Mouse (Mus musculus): ENCODE data around the gene Olfr44. TPM values are rescaled to one million over a fixed set of nuclear protein-coding genes. Genes with fewer than 3 reads are reported as not detected.

Gene Olfr44
- total and polyA plus RNA-seq, 3 experiments = not detected

DNA sequence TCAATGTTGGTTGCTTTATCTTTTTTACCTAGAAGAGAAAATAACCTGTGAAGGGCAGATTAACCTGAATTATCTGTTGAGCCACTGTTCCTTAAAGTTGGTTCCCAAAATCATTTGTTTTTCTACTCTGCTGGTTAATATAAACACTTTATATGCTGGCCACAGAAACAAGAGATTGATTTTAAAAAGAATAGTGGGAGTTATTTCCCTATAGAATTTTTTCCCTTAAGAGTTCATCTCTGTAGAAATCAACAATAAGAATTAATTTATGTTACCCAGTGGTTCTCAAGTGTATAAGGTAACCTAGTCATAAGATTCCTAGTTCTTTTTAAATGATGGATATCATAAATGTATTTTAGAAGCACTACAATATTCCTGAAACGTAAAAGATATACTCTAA is 22.0 kb downstream of the Olfr44 start, which contains the start of gene Olfr955:
Gene Olfr955 (minus strand): TSS at position 101 of the 400 bp plus-strand sequence.
- Histone ChIP-seq H3K27ac (ENCODE audit: control insufficient read depth, low read depth, low read length) (no peak within 1 kb of the TSS), H3K79me2 (ENCODE audit: control insufficient read depth, insufficient read depth, low read length, poor library complexity) (no peaks in the 10 kb centered on the region), H3K36me3 (ENCODE audit: control insufficient read depth in 1 of 2, insufficient read depth in 2 of 2, low read length in 2 of 2) (no peaks in the 10 kb centered on the region), H3K9ac (ENCODE audit: control insufficient read depth, low read depth, low read length, poor library complexity, severe bottlenecking) (no peak within 1 kb of the TSS), H3K4me3 (ENCODE audit: control insufficient read depth in 1 of 2, insufficient read depth in 1 of 2, low read depth in 2 of 2, low read length in 2 of 2) (no peak within 1 kb of the TSS), H3K27me3 (ENCODE audit: control insufficient read depth in 1 of 2, insufficient read depth in 2 of 2, low read length in 2 of 2) (no peaks in the 10 kb centered on the region), H3K4me1 (ENCODE audit: control insufficient read depth in 1 of 2, insufficient read depth in 2 of 2, low read length in 2 of 2) (no peaks in the 10 kb centered on the region), H3K9me3 (replicated peaks; ENCODE audit: insufficient read depth, low read length) (no peaks in the 10 kb centered on the region)
- TF ChIP-seq CHD2 (IDR thresholded peaks at IDR 0.05; ENCODE audit: low read length) (no peak), USF2 (IDR thresholded peaks at IDR 0.05; ENCODE audit: borderline replicate concordance in 1 of 2, insufficient read depth in 1 of 2, low read depth in 1 of 2, low read length in 2 of 2) (no peak), SMC3 (IDR thresholded peaks at IDR 0.05; ENCODE audit: low read depth, low read length) (no peak), RCOR1 (IDR thresholded peaks at IDR 0.05; ENCODE audit: low read depth, low read length) (no peak), ZMIZ1 (IDR thresholded peaks at IDR 0.05; ENCODE audit: low read depth, low read length) (no peak), TCF12 (IDR thresholded peaks at IDR 0.05; ENCODE audit: low read depth, low read length) (no peak)
- no peak for DNase-seq (ENCODE audit: low read depth, low spot score)

DNA sequence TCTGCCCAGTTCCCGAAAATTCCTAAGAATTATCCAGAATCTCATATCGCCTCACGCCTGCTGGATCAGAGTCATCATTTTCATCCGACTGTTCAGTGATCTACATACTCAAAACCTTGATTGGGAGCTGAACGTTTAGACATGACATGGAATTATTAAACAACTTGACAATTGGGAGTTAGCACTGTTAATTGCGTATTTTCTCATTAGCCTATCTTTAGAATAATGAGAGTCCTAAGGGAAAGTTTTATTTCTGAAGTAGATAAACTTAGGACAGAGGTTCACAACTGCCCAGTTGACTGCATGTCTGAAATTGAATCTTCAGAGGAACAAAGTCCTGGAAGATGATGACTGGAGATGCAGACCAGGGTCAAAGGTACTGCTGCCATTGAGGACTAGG is 37.4 kb downstream of the Olfr44 start, which contains the start of gene Olfr954:
Gene Olfr954 (plus strand): TSS at position 301 of the 400 bp plus-strand sequence.
- H3K79me2 ChIP-seq (ENCODE audit: control insufficient read depth, insufficient read depth, low read length, poor library complexity) = no peaks in the 10 kb centered on the region
- no peak for DNase-seq (ENCODE audit: low read depth, low spot score)
- H3K4me1 ChIP-seq (ENCODE audit: control insufficient read depth in 1 of 2, insufficient read depth in 2 of 2, low read length in 2 of 2) = no peaks in the 10 kb centered on the region
- H3K36me3 ChIP-seq (ENCODE audit: control insufficient read depth in 1 of 2, insufficient read depth in 2 of 2, low read length in 2 of 2) = no peaks in the 10 kb centered on the region
- no peak within 1 kb of the TSS for H3K9ac ChIP-seq (ENCODE audit: control insufficient read depth, low read depth, low read length, poor library complexity, severe bottlenecking)
- H3K9me3 ChIP-seq (replicated peaks; ENCODE audit: insufficient read depth, low read length) = no peaks in the 10 kb centered on the region
- no peak within 1 kb of the TSS for H3K4me3 ChIP-seq (ENCODE audit: control insufficient read depth in 1 of 2, insufficient read depth in 1 of 2, low read depth in 2 of 2, low read length in 2 of 2)
- H3K27ac ChIP-seq (ENCODE audit: control insufficient read depth, low read depth, low read length) = no peak within 1 kb of the TSS
- TF ChIP-seq ELF1 (IDR thresholded peaks at IDR 0.05; ENCODE audit: low read depth, low read length) (no peak), ZKSCAN1 (IDR thresholded peaks at IDR 0.05; ENCODE audit: low read depth, low read length) (no peak), MAZ (IDR thresholded peaks at IDR 0.05; ENCODE audit: low read depth, low read length) (no peak), MXI1 (IDR thresholded peaks at IDR 0.05; ENCODE audit: low read depth, low read length) (no peak), JUND (IDR thresholded peaks at IDR 0.05; ENCODE audit: low read depth, low read length) (no peak), ZMIZ1 (IDR thresholded peaks at IDR 0.05; ENCODE audit: low read depth, low read length) (no peak), E2F4 (IDR thresholded peaks at IDR 0.05; ENCODE audit: borderline replicate concordance, low read depth, low read length) (no peak), UBTF (IDR thresholded peaks at IDR 0.05; ENCODE audit: borderline replicate concordance, insufficient read depth, low read depth, low read length) (no peak)
- H3K27me3 ChIP-seq (ENCODE audit: control insufficient read depth in 1 of 2, insufficient read depth in 2 of 2, low read length in 2 of 2) = no peaks in the 10 kb centered on the region

Other genes with a start within 250 kb of the Olfr44 start
- not detected in 2 replicates for gene Olfr1537, start 244.0 kb downstream of the Olfr44 start, total RNA-seq (2012; rRNA removed)
- gene Olfr1537, start 244.0 kb downstream of the Olfr44 start, polyA plus RNA-seq (2012; ENCODE audit: insufficient read depth in 1 of 2, insufficient read length in 2 of 2, low read depth in 1 of 2, low replicate concordance in 2 of 2, missing spikeins in 1 of 2) = not detected
- not detected in 2 replicates for gene Olfr945, start 217.2 kb downstream of the Olfr44 start, total RNA-seq (2012; rRNA removed)
- not detected for gene Olfr945, start 217.2 kb downstream of the Olfr44 start, polyA plus RNA-seq (2012; ENCODE audit: insufficient read depth in 1 of 2, insufficient read length in 2 of 2, low read depth in 1 of 2, low replicate concordance in 2 of 2, missing spikeins in 1 of 2)
- gene Olfr948, start 167.9 kb downstream of the Olfr44 start, total RNA-seq (2012; rRNA removed) = not detected in 2 replicates
- gene Olfr948, start 167.9 kb downstream of the Olfr44 start, polyA plus RNA-seq (2012; ENCODE audit: insufficient read depth in 1 of 2, insufficient read length in 2 of 2, low read depth in 1 of 2, low replicate concordance in 2 of 2, missing spikeins in 1 of 2) = not detected
- not detected in 2 replicates for gene Olfr951, start 106.6 kb downstream of the Olfr44 start, total RNA-seq (2012; rRNA removed)
- not detected for gene Olfr951, start 106.6 kb downstream of the Olfr44 start, polyA plus RNA-seq (2012; ENCODE audit: insufficient read depth in 1 of 2, insufficient read length in 2 of 2, low read depth in 1 of 2, low replicate concordance in 2 of 2, missing spikeins in 1 of 2)
- gene Olfr952, start 66.8 kb downstream of the Olfr44 start, total RNA-seq (2012; rRNA removed) = not detected in 2 replicates
- gene Olfr952, start 66.8 kb downstream of the Olfr44 start, polyA plus RNA-seq (2012; ENCODE audit: insufficient read depth in 1 of 2, insufficient read length in 2 of 2, low read depth in 1 of 2, low replicate concordance in 2 of 2, missing spikeins in 1 of 2) = not detected
- not detected in 2 replicates for gene Olfr954, start 37.3 kb downstream of the Olfr44 start, total RNA-seq (2012; rRNA removed)
- gene Olfr954, start 37.3 kb downstream of the Olfr44 start, polyA plus RNA-seq (2012; ENCODE audit: insufficient read depth in 1 of 2, insufficient read length in 2 of 2, low read depth in 1 of 2, low replicate concordance in 2 of 2, missing spikeins in 1 of 2) = not detected
- not detected in 2 replicates for gene Olfr955, start 22.1 kb downstream of the Olfr44 start, total RNA-seq (2012; rRNA removed)
- not detected for gene Olfr955, start 22.1 kb downstream of the Olfr44 start, polyA plus RNA-seq (2012; ENCODE audit: insufficient read depth in 1 of 2, insufficient read length in 2 of 2, low read depth in 1 of 2, low replicate concordance in 2 of 2, missing spikeins in 1 of 2)
- not detected in 2 replicates for gene Olfr957, start 21.8 kb upstream of the Olfr44 start, total RNA-seq (2012; rRNA removed)
- gene Olfr957, start 21.8 kb upstream of the Olfr44 start, polyA plus RNA-seq (2012; ENCODE audit: insufficient read depth in 1 of 2, insufficient read length in 2 of 2, low read depth in 1 of 2, low replicate concordance in 2 of 2, missing spikeins in 1 of 2) = not detected
- not detected in 2 replicates for gene Olfr958, start 60.1 kb upstream of the Olfr44 start, total RNA-seq (2012; rRNA removed)
- not detected for gene Olfr958, start 60.1 kb upstream of the Olfr44 start, polyA plus RNA-seq (2012; ENCODE audit: insufficient read depth in 1 of 2, insufficient read length in 2 of 2, low read depth in 1 of 2, low replicate concordance in 2 of 2, missing spikeins in 1 of 2)
- gene Olfr959, start 81.6 kb upstream of the Olfr44 start, total RNA-seq (2012; rRNA removed) = not detected in 2 replicates
- gene Olfr959, start 81.6 kb upstream of the Olfr44 start, polyA plus RNA-seq (2012; ENCODE audit: insufficient read depth in 1 of 2, insufficient read length in 2 of 2, low read depth in 1 of 2, low replicate concordance in 2 of 2, missing spikeins in 1 of 2) = not detected
- not detected in 2 replicates for gene AW551984, start 110.4 kb upstream of the Olfr44 start, total RNA-seq (2012; rRNA removed)
- not detected for gene AW551984, start 110.4 kb upstream of the Olfr44 start, polyA plus RNA-seq (2012; ENCODE audit: insufficient read depth in 1 of 2, insufficient read length in 2 of 2, low read depth in 1 of 2, low replicate concordance in 2 of 2, missing spikeins in 1 of 2)
- gene Olfr148, start 116.7 kb upstream of the Olfr44 start, total RNA-seq (2012; rRNA removed) = not detected in 2 replicates
- gene Olfr148, start 116.7 kb upstream of the Olfr44 start, polyA plus RNA-seq (2012; ENCODE audit: insufficient read depth in 1 of 2, insufficient read length in 2 of 2, low read depth in 1 of 2, low replicate concordance in 2 of 2, missing spikeins in 1 of 2) = not detected
- gene Olfr960, start 127.4 kb upstream of the Olfr44 start, total RNA-seq (2012; rRNA removed) = not detected in 2 replicates
- gene Olfr960, start 127.4 kb upstream of the Olfr44 start, polyA plus RNA-seq (2012; ENCODE audit: insufficient read depth in 1 of 2, insufficient read length in 2 of 2, low read depth in 1 of 2, low replicate concordance in 2 of 2, missing spikeins in 1 of 2) = not detected
- gene Olfr961, start 151.1 kb upstream of the Olfr44 start, total RNA-seq (2012; rRNA removed) = not detected in 2 replicates
- gene Olfr961, start 151.1 kb upstream of the Olfr44 start, polyA plus RNA-seq (2012; ENCODE audit: insufficient read depth in 1 of 2, insufficient read length in 2 of 2, low read depth in 1 of 2, low replicate concordance in 2 of 2, missing spikeins in 1 of 2) = not detected
- gene Olfr963, start 173.2 kb upstream of the Olfr44 start, total RNA-seq (2012; rRNA removed) = not detected in 2 replicates
- gene Olfr963, start 173.2 kb upstream of the Olfr44 start, polyA plus RNA-seq (2012; ENCODE audit: insufficient read depth in 1 of 2, insufficient read length in 2 of 2, low read depth in 1 of 2, low replicate concordance in 2 of 2, missing spikeins in 1 of 2) = not detected
- gene Olfr149, start 213.1 kb upstream of the Olfr44 start, total RNA-seq (2012; rRNA removed) = not detected in 2 replicates
- not detected for gene Olfr149, start 213.1 kb upstream of the Olfr44 start, polyA plus RNA-seq (2012; ENCODE audit: insufficient read depth in 1 of 2, insufficient read length in 2 of 2, low read depth in 1 of 2, low replicate concordance in 2 of 2, missing spikeins in 1 of 2)
- gene Olfr965, start 217.4 kb upstream of the Olfr44 start, total RNA-seq (2012; rRNA removed) = not detected in 2 replicates
- not detected for gene Olfr965, start 217.4 kb upstream of the Olfr44 start, polyA plus RNA-seq (2012; ENCODE audit: insufficient read depth in 1 of 2, insufficient read length in 2 of 2, low read depth in 1 of 2, low replicate concordance in 2 of 2, missing spikeins in 1 of 2)
- not detected in 2 replicates for gene Olfr150, start 237.0 kb upstream of the Olfr44 start, total RNA-seq (2012; rRNA removed)
- not detected for gene Olfr150, start 237.0 kb upstream of the Olfr44 start, polyA plus RNA-seq (2012; ENCODE audit: insufficient read depth in 1 of 2, insufficient read length in 2 of 2, low read depth in 1 of 2, low replicate concordance in 2 of 2, missing spikeins in 1 of 2)

Data from MEL (cell line).